Mouse (Mus musculus): ENCODE measurements around the gene Nos1ap.

GRCm38 (mm10) chr1:170419961-170420360, 169.7 kb downstream of the Nos1ap start:
- TF ChIP-seq CTCF (conservative IDR thresholded peaks at IDR 0.05; ENCODE audit: insufficient read depth, insufficient read length, low read depth, low read length) (no peak), POLR2A (IDR thresholded peaks at IDR 0.05; ENCODE audit: low read depth, low read length) (no peak)
